Mouse (Mus musculus) lung, adult 2 months (tissue): ENCODE measurements around the gene Scarb1.

Experiments
- CTCF ChIP-seq: fragments of 200-500 bp; IDR thresholded peaks from 2 replicates; pipeline ENCODE4 v1.5.1; 2011; ENCODE audit warnings: mild to moderate bottlenecking, low read length, control low read depth; ENCODE audit not compliant: insufficient read depth
- POLR2A ChIP-seq: fragments of 200-500 bp; IDR thresholded peaks from 2 replicates; pipeline ENCODE4 v1.6.1; 2011; ENCODE audit warnings: low read depth, mild to moderate bottlenecking, control low read depth, low read length, borderline replicate concordance; ENCODE audit errors: extremely low read depth

GRCm38 (mm10) chr5:125269399-125269798 lies 71.5 kb downstream of the Scarb1 start:
- TF ChIP-seq CTCF (no peak), POLR2A (no peak)
